Mouse (Mus musculus) stomach, embryonic 16.5 days (tissue): ENCODE measurements around the gene Prpf4. TPM values are rescaled to one million over a fixed set of nuclear protein-coding genes. Genes with fewer than 3 reads are reported as not detected.

Source experiments
- ATAC-seq: fragments of 200-750 bp; cut with Nextera tagmentation; 2 replicates; pipeline ENCODE4 v1.8.0; 2017; ENCODE audit warnings: moderate number of reproducible peaks, moderate TSS enrichment; ENCODE audit not compliant: insufficient read depth, low FRiP score
- H3K27ac ChIP-seq: fragments of 300-500 bp; sonication (generic); 2 replicates; pipeline ENCODE4 v1.5.1; 2014; ENCODE audit warnings: low read length
- H3K27me3 ChIP-seq: fragments of 300-500 bp; sonication (generic); 2 replicates; pipeline ENCODE4 v1.6.1; 2014; ENCODE audit warnings: low read length, control low read depth, mixed read lengths; ENCODE audit not compliant: control insufficient read depth, insufficient read depth
- H3K36me3 ChIP-seq: fragments of 300-500 bp; sonication (generic); 2 replicates; pipeline ENCODE4 v1.6.1; 2014; ENCODE audit warnings: low read length; ENCODE audit not compliant: control insufficient read depth, insufficient read depth
- H3K4me1 ChIP-seq: fragments of 300-500 bp; sonication (generic); 2 replicates; pipeline ENCODE4 v1.6.1; 2014; ENCODE audit warnings: low read length, control low read depth, mixed read lengths; ENCODE audit not compliant: control insufficient read depth, insufficient read depth
- H3K4me2 ChIP-seq: fragments of 300-500 bp; sonication (generic); 2 replicates; pipeline ENCODE4 v1.6.1; 2014; ENCODE audit warnings: low read depth, low read length, mixed read lengths
- H3K4me3 ChIP-seq: fragments of 300-500 bp; sonication (generic); replicated peaks from 2 replicates; pipeline ENCODE4 v1.5.1; 2014; ENCODE audit warnings: mild to moderate bottlenecking, low read length
- H3K9ac ChIP-seq: fragments of 300-500 bp; sonication (generic); 2 replicates; pipeline ENCODE4 v1.6.1; 2014; ENCODE audit warnings: low read length
- H3K9me3 ChIP-seq: fragments of 300-500 bp; sonication (generic); replicated peaks from 2 replicates; pipeline ENCODE4 v1.6.1; 2016; ENCODE audit warnings: low read length, control low read depth; ENCODE audit not compliant: control insufficient read depth
- WGBS: fragments of 180-500 bp; shearing (Covaris S2); extraction: QIAGEN DNeasy Blood & Tissue Kit; methylation state at CpG from one replicate; pipeline ENCODE4 v1.1.7; 2014; 5-methylcytosine and 5-hydroxymethylcytosine counted together
- polyA plus RNA-seq: library from polyadenylated mRNA; unstranded; fragments of >200 nt; fragmentation: Nextera tagmentation; extraction: Ambion mirVana; gene quantifications from 2 replicates; pipeline ENCODE4 v1.2.1, GENCODE M21; 2015

The Prpf4 gene
- polyA plus RNA-seq, 1 experiment from 2014 or later: 16.6 TPM

DNA sequence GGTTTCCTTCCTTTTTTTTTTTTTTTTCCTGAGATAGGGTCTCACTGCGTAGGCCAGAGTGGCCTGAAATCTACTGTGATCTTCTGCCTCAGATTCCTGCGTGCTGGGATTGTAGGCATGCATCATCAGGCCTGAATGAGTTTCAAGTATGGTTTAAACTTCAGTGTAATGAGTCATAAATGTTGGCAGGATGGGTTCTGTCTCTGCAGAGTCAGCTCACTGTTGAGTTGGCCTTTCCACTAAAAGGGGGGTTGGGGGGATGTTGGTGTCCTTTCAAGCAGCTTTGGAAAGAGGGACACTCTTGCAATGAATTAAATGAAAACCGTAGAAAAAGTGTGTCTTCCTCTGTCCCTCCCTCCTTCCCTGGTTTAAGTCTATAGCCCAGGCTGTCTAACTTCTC, 9.6 kb upstream of the Prpf4 start:
- no peak for ATAC-seq
- H3K4me2 ChIP-seq: no peak overlapping the region
- WGBS: 88% methylated on average over 3 of the region's 3 CpGs
- H3K27ac ChIP-seq: no peak overlapping the region
- no peak overlapping the region for H3K4me3 ChIP-seq
- H3K27me3 ChIP-seq: no peaks in the 10 kb centered on the region
- H3K9me3 ChIP-seq: no peaks in the 10 kb centered on the region
- H3K4me1 ChIP-seq: no peaks in the 10 kb centered on the region; the same call in 1 of the 2 replicates
- H3K9ac ChIP-seq: no peak overlapping the region
- peaks cover 29% of the 10 kb centered on the region for H3K36me3 ChIP-seq

- 80% methylated on average over 4 of the region's 4 CpGs for WGBS
- ATAC-seq: no peak
- no peak overlapping the region for H3K4me2 ChIP-seq
- H3K9me3 ChIP-seq: no peaks in the 10 kb centered on the region
- H3K4me1 ChIP-seq: peaks cover 11% of the 10 kb centered on the region
- H3K27ac ChIP-seq: no peak overlapping the region
- H3K36me3 ChIP-seq: 0 out of 2 replicates have a peak, but pooled peaks cover 1% of the 10 kb centered on the region
- no peak overlapping the region for H3K9ac ChIP-seq
- no peak overlapping the region for H3K4me3 ChIP-seq
- no peaks in the 10 kb centered on the region for H3K27me3 ChIP-seq
These were observed 2.5 kb upstream of the Prpf4 start for GRCm38 (mm10) chr4:62406133-62406532.

DNA sequence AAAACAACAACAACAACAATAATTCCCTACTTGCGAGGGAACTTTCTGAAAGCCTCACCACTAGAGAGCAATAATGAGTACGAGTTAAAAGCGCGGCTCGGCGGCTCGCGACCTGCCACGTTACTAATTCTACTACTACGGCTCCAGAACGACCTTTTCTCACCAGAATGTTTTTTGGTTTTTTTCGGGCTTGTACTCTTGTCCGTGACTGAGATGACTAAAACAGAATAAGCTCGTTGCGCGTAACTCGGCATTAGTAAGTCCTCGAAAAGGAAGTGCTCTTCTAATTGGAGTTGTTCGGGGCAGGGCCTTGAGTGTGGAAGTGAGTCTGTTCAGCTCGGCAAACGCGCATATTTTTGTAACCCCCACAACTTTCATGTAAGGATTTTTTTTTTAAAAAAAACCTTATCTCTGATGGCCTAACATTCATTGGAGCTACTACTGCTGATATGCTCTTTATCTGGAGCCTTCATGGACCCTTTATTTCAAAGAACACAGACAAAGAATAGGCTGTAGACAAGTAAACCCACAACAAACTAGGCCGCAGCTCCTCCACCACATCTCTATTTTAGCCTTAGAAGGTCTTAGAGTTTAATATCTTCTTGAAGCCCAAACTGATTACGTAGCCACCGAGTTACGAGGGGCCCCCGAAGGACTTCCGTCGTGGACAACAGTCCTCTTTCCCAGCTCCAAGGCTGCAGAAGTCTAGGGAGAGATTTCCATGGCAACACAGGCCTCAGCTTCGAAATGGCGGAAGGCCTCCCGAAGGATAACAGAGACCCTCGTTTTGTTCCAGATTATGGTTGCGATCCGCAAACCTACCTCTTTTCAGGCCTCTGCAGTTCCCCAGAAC, 641 bp upstream of the Prpf4 start:
- Histone ChIP-seq H3K36me3 (peaks cover 9% of the 10 kb centered on the region; the same call in 1 of the 2 replicates), H3K9me3 (no peaks in the 10 kb centered on the region), H3K4me1 (peaks cover 11% of the 10 kb centered on the region), H3K27me3 (no peaks in the 10 kb centered on the region), H3K4me2 (peak overlapping the region; percentile 60), H3K27ac (peak overlapping the region; percentile 85), H3K9ac (peak overlapping the region; percentile 86), H3K4me3 (peak overlapping the region; percentile 80)
- under 1% methylated on average over 35 of the region's 35 CpGs for WGBS
- peak; percentile 56 for ATAC-seq

DNA sequence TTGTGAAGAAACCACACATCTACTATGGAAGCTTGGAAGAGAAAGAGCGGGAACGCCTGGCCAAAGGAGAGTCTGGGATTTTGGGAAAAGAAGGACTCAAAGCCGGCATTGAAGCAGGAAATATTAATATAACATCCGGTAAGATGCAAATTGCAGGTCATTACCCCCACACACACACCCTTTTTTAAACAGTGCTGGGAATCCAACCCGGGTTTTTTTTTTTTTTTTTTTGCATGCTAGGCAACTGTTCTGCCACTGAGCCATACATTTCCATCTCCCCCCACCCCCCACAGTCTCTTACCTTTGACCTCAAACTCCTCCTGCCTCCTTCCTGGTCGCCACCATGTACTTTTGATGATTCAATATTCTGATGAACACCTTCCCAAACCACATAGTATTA, 1.0 kb downstream of the Prpf4 start:
- Histone ChIP-seq H3K4me1 (peaks cover 11% of the 10 kb centered on the region), H3K4me3 (peak overlapping the region; percentile 80), H3K9ac (peak overlapping the region; percentile 88), H3K27me3 (no peaks in the 10 kb centered on the region), H3K9me3 (no peaks in the 10 kb centered on the region), H3K36me3 (peaks cover 9% of the 10 kb centered on the region), H3K4me2 (peak overlapping the region; percentile 88), H3K27ac (peak overlapping the region; percentile 87; the same call in 1 of the 2 replicates)
- ATAC-seq: no peak
- WGBS: 19% methylated on average over 6 of the region's 6 CpGs

GRCm38 (mm10) chr4:62410325-62410724, 1.7 kb downstream of the Prpf4 start:
- WGBS: 76% methylated on average over 2 of the region's 2 CpGs
- H3K9ac ChIP-seq: 0 out of 2 replicates have a peak overlapping the region, but pooled peaks have one; percentile 88
- H3K4me2 ChIP-seq: peak overlapping the region; percentile 88
- no peak overlapping the region for H3K4me3 ChIP-seq
- peaks cover 11% of the 10 kb centered on the region for H3K4me1 ChIP-seq
- no peak overlapping the region for H3K27ac ChIP-seq
- H3K36me3 ChIP-seq: peaks cover 16% of the 10 kb centered on the region
- H3K9me3 ChIP-seq: no peaks in the 10 kb centered on the region
- no peak for ATAC-seq
- H3K27me3 ChIP-seq: no peaks in the 10 kb centered on the region

GRCm38 (mm10) chr4:62411606-62412005, 3.0 kb downstream of the Prpf4 start:
- no peaks in the 10 kb centered on the region for H3K9me3 ChIP-seq
- H3K36me3 ChIP-seq: peaks cover 29% of the 10 kb centered on the region
- 93% methylated on average over 10 of the region's 10 CpGs for WGBS

DNA sequence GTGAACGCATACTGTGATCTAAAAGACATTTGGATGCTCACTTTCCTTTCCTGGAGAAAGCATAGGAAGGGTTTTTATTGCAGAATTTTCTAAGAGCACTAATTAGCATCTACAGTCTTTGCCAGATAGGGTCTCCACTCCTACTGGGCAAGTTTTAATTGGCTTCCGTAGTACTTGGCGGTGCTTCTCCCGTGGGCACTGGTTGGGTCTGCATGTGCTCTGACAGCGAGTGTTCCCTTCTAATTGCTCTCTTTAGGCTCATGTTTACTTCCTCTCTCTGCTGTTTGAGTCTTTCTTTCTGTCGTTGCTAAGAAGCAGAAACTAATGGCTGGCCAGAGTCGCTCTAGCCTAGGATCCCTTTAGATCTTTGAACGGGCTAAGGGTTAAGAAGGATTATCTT, 9.9 kb downstream of the Prpf4 start:
- 89% methylated on average over 8 of the region's 8 CpGs for WGBS
- Histone ChIP-seq H3K27ac (no peak overlapping the region), H3K4me3 (no peak overlapping the region), H3K4me1 (no peaks in the 10 kb centered on the region), H3K36me3 (peaks cover 49% of the 10 kb centered on the region), H3K27me3 (no peaks in the 10 kb centered on the region), H3K4me2 (no peak overlapping the region), H3K9ac (no peak overlapping the region), H3K9me3 (no peaks in the 10 kb centered on the region)
- no peak for ATAC-seq

More at GRCm38 (mm10) chr4:62411606-62412005, 3.0 kb downstream of the Prpf4 start:
- Histone ChIP-seq H3K27me3 (no peaks in the 10 kb centered on the region), H3K4me3 (no peak overlapping the region), H3K27ac (no peak overlapping the region), H3K9ac (no peak overlapping the region), H3K4me1 (peaks cover 11% of the 10 kb centered on the region), H3K4me2 (no peak overlapping the region)
- ATAC-seq: no peak

GRCm38 (mm10) chr4:62419091-62419490, 10.5 kb downstream of the Prpf4 start:
- 92% methylated on average over 6 of the region's 6 CpGs for WGBS
- Histone ChIP-seq H3K9me3 (no peaks in the 10 kb centered on the region), H3K9ac (no peak overlapping the region), H3K4me3 (no peak overlapping the region), H3K27me3 (no peaks in the 10 kb centered on the region), H3K36me3 (peaks cover 49% of the 10 kb centered on the region), H3K4me2 (no peak overlapping the region), H3K4me1 (no peaks in the 10 kb centered on the region), H3K27ac (no peak overlapping the region)
- ATAC-seq: no peak

GRCm38 (mm10) chr4:62425891-62426290, 17.3 kb downstream of the Prpf4 start:
- H3K27ac ChIP-seq: no peak overlapping the region
- H3K36me3 ChIP-seq: peaks cover 15% of the 10 kb centered on the region
- no peaks in the 10 kb centered on the region for H3K9me3 ChIP-seq
- H3K27me3 ChIP-seq: no peaks in the 10 kb centered on the region
- H3K4me3 ChIP-seq: no peak overlapping the region
- ATAC-seq: no peak
- no peak overlapping the region for H3K4me2 ChIP-seq
- H3K9ac ChIP-seq: no peak overlapping the region
- H3K4me1 ChIP-seq: no peaks in the 10 kb centered on the region
- 86% methylated on average over 4 of the region's 4 CpGs for WGBS
